Mouse (Mus musculus): Measurements from ENCODE around the gene Trnp1. TPM values are rescaled to one million over a fixed set of nuclear protein-coding genes. Genes with fewer than 3 reads are reported as not detected.

Gene Trnp1
- polyA plus RNA-seq, 1 experiment from 2014 or later = 4.4 TPM

DNA sequence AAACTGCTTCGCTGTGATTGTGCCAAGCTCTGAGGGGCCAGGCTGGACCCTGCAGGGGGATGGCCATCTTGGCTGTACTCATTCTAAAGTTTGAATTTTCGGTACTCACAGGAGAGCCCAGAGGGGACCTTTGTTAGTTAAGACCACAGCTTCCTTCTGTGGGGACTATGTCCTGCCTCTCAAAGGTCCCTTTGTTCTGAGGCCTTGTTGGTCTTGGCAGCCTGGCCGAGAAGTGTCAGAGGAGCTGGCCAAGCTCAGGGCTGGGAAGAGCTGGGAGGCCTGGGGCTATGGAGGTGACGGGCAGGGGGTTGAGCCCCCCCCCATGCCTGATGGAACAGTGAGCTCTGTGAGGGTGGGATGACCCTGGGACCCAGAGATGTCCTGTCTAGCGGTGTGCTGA lies 55.3 kb downstream of the Trnp1 start:
- WGBS = 55% methylated on average over 5 of the region's 5 CpGs
- H3K4me2 ChIP-seq (replicated peaks; ENCODE audit: low read depth) = no peak overlapping the region
- DNase-seq (ENCODE audit: low spot score) (no peak), ATAC-seq (ENCODE audit: low FRiP score, low TSS enrichment) (no peak)
- H3K4me3 ChIP-seq (ENCODE audit: low read depth, low read length) = no peak overlapping the region
- H3K27me3 ChIP-seq (ENCODE audit: control insufficient read depth, insufficient read depth, low read length) = no peaks in the 10 kb centered on the region
- H3K36me3 ChIP-seq (ENCODE audit: control insufficient read depth, insufficient read depth, low read length) = no peaks in the 10 kb centered on the region
- no peak overlapping the region; the same call in 1 of the 2 replicates for H3K9ac ChIP-seq (ENCODE audit: low read length)
- H3K4me1 ChIP-seq (replicated peaks; ENCODE audit: control insufficient read depth, insufficient read depth) = peaks cover 3% of the 10 kb centered on the region; the same call in 1 of the 2 replicates
- TF ChIP-seq CTCF (IDR thresholded peaks at IDR 0.05; ENCODE audit: low read depth) (no peak), EP300 (optimal IDR thresholded peaks at IDR 0.05) (no peak)
- H3K27ac ChIP-seq (replicated peaks) = no peak overlapping the region; the same call in 1 of the 2 replicates
- H3K9me3 ChIP-seq (ENCODE audit: control insufficient read depth, low read length) = no peaks in the 10 kb centered on the region

GRCm38 (mm10) chr4:133442194-133442593 lies 56.2 kb downstream of the Trnp1 start:
- Histone ChIP-seq H3K27me3 (ENCODE audit: control insufficient read depth, insufficient read depth, low read length) (no peaks in the 10 kb centered on the region), H3K4me3 (ENCODE audit: low read depth, low read length) (no peak overlapping the region), H3K4me1 (replicated peaks; ENCODE audit: control insufficient read depth, insufficient read depth) (peaks cover 3% of the 10 kb centered on the region; the same call in 1 of the 2 replicates), H3K4me2 (replicated peaks; ENCODE audit: low read depth) (no peak overlapping the region), H3K36me3 (ENCODE audit: control insufficient read depth, insufficient read depth, low read length) (no peaks in the 10 kb centered on the region), H3K27ac (replicated peaks) (no peak overlapping the region), H3K9me3 (ENCODE audit: control insufficient read depth, low read length) (no peaks in the 10 kb centered on the region), H3K9ac (ENCODE audit: low read length) (no peak overlapping the region)
- WGBS = 64% methylated on average over 3 of the region's 3 CpGs
- TF ChIP-seq EP300 (optimal IDR thresholded peaks at IDR 0.05) (no peak), CTCF (IDR thresholded peaks at IDR 0.05; ENCODE audit: low read depth) (no peak)
- DNase-seq (ENCODE audit: low spot score) = no peak
- ATAC-seq (ENCODE audit: low FRiP score, low TSS enrichment) = no peak

Other genes with a start within 250 kb of the Trnp1 start
- gene Sytl1, start 235.4 kb downstream of the Trnp1 start, polyA plus RNA-seq (2015; fragmentation: Nextera tagmentation; extraction: Ambion mirVana) = 93.5 and 109 TPM in 2 replicates
- 51.4 and 53.9 TPM in 2 replicates for gene Tmem222, start 220.8 kb downstream of the Trnp1 start, polyA plus RNA-seq (2015; fragmentation: Nextera tagmentation; extraction: Ambion mirVana)
- gene Wdtc1, start 145.1 kb downstream of the Trnp1 start, polyA plus RNA-seq (2015; fragmentation: Nextera tagmentation; extraction: Ambion mirVana) = 6.2 and 7.7 TPM in 2 replicates
- gene Slc9a1, start 128.8 kb downstream of the Trnp1 start, polyA plus RNA-seq (2015; fragmentation: Nextera tagmentation; extraction: Ambion mirVana) = 6.0 and 7.1 TPM in 2 replicates
- gene Tent5b, start 18.4 kb downstream of the Trnp1 start, polyA plus RNA-seq (2015; fragmentation: Nextera tagmentation; extraction: Ambion mirVana) = 34.0 and 35.3 TPM in 2 replicates
- gene Kdf1, start 20.4 kb upstream of the Trnp1 start, polyA plus RNA-seq (2015; fragmentation: Nextera tagmentation; extraction: Ambion mirVana) = 29.2 and 34.2 TPM in 2 replicates
- gene Nudc, start 47.4 kb upstream of the Trnp1 start, polyA plus RNA-seq (2015; fragmentation: Nextera tagmentation; extraction: Ambion mirVana) = 122 and 125 TPM in 2 replicates
- 4.7 and 5.2 TPM in 2 replicates for gene Nr0b2, start 54.8 kb upstream of the Trnp1 start, polyA plus RNA-seq (2015; fragmentation: Nextera tagmentation; extraction: Ambion mirVana)
- gene Gpatch3, start 76.2 kb upstream of the Trnp1 start, polyA plus RNA-seq (2015; fragmentation: Nextera tagmentation; extraction: Ambion mirVana) = 3.6 and 3.8 TPM in 2 replicates
- 13.9 and 14.8 TPM in 2 replicates for gene Gpn2, start 85.8 kb upstream of the Trnp1 start, polyA plus RNA-seq (2015; fragmentation: Nextera tagmentation; extraction: Ambion mirVana)
- 355 and 371 TPM in 2 replicates for gene Sfn, start 103.6 kb upstream of the Trnp1 start, polyA plus RNA-seq (2015; fragmentation: Nextera tagmentation; extraction: Ambion mirVana)
- 1.6 and 3.6 TPM in 2 replicates for gene Zdhhc18, start 151.6 kb upstream of the Trnp1 start, polyA plus RNA-seq (2015; fragmentation: Nextera tagmentation; extraction: Ambion mirVana)
- gene Pigv, start 174.1 kb upstream of the Trnp1 start, polyA plus RNA-seq (2015; fragmentation: Nextera tagmentation; extraction: Ambion mirVana) = 11.5 and 13.0 TPM in 2 replicates

Measured in stomach, postnatal 0 days (tissue).